Mouse (Mus musculus) embryonic stem cell, embryonic (primary cell): ENCODE measurements around the gene Sema5b.

Experiments
- CTCF ChIA-PET, 4 experiments: fragments of 300-600 bp in 2 of 4; fragments of 350-600 bp in 2 of 4; sonication (Branson Sonifier 250); formaldehyde crosslinking; loops; one replicate each; lab custom pipeline; 2022; ENCODE audit warnings: inconsistent platforms in 2 of 4; lab: Charles Lee
- POLR2A ChIA-PET, 4 experiments: fragments of 300-600 bp in 2 of 4; fragments of 350-600 bp in 2 of 4; sonication (Branson Sonifier 250); formaldehyde crosslinking; loops; one replicate each; lab custom pipeline; 2022; ENCODE audit warnings: antibody characterized with exemption in 4 of 4, inconsistent platforms in 1 of 4; lab: Charles Lee

Gene Sema5b

DNA sequence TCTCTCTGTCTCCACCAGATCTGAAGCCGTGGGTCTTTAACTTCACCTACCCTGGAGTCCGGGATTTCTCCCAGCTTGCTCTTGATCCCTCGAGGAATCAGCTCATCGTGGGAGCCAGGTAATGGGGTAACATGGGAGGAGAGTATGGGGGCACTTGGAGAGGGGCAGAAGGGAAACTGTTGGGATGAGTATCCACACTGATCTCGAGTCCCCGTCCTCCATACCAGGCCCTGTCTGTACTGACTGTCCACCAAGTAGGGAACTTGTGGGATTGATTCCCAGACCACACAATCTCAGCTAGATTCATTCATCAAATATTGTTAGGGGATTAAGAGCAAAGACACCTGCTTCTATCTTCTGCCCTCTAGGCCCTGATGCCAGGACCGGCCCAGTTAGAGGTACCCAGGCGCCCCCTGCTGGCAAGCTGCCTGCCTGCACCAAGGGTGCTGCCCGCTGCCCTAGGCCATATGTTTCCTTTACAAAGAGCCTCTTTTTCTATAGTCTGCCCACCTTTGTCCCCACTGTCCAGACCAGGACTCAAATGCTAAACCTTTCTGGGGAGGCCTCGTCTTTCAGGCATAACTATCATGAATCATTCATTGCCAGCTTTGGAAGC lies 87.2 kb downstream of the Sema5b start:
- POLR2A ChIA-PET = interaction anchor here (0.5 to 2.8 kb wide), 13 partner anchors 18 to 587 kb away, joined by 3 to 18 read pairs (median 4); partner anchors contain the start of gene Sema5b (in 3 of the 4)
- CTCF ChIA-PET = interaction anchor here (0.5 to 4.9 kb wide), 42 partner anchors 9 to 309 kb away, joined by 3 to 79 read pairs (median 4); partner anchors contain the start of genes Sema5b (in 4 of the 4), Parp9 (in 1 of the 4) and Sec22a (in 1 of the 4)

DNA sequence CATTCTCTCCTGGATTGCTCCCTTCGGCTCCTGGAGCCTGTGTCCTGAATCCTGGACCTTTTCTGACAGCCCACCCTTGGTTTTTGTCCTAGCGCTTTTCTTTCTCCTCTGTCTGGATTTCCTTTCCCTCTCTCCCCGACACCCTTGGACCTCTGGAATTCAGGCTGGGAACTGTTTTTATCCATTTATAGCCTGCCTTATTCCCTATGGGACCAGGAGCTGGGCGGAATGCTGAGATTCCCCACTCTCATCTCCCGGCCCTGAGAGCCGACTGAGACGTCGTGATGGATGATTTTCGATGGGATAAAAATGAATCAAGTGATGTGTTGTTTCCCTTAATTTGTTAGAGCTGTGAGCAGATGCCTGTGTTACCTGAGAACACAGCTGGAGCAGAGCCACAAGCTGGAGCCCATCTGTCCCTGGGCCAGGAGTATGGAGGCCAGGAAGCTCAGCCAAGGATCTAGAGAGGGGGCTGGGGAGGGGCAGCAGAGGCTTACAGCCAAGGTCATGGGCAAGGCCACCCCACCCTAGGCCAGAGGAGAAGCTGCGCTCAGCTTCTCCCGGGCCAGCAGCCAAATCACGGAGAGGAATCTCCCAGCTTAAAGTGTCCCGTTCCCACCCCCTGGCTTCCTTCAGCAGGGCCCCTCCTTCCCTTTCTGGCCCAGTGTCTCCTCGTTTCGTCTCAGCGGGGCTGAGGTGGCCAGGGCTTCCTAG lies 89.7 kb downstream of the Sema5b start:
- ChIA-PET CTCF (interaction anchor here in 3 of 4 experiments (1.4 to 4.9 kb wide), 3 partner anchors 90 kb away, joined by 5 to 38 read pairs (median 12); partner anchors contain the start of gene Sema5b (in 2 of the 3)), POLR2A (interaction anchor here in 3 of 4 experiments (0.6 to 1.4 kb wide), 6 partner anchors 10 to 140 kb away, joined by 3 to 5 read pairs (median 4); partner anchors contain the start of gene Sema5b (in 1 of the 3))

DNA sequence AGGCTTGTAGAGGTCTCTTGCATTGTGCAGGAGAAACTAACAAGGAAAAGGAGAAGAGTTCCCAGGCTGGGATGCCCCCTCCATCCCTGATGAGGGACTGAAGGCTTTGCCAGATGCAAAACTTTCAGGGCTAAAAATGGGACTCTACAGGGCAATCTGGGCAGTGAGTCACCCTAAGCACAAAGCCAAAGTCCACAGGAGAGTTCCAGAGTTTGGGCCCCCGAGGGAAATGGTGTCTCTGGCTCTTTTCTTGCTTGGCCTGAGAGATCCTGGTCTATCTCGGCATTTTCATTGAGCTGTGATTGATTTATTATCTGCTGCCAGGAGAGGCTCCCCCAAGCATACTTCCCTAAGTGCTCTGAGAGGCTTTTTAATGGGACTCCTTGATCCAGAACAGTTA lies 92.1 kb downstream of the Sema5b start:
- POLR2A ChIA-PET = no interaction called here
- CTCF ChIA-PET = interaction anchor here in 3 of 4 experiments (0.6 to 1.6 kb wide), 6 partner anchors 10 to 93 kb away, joined by 3 to 6 read pairs (median 4); partner anchors contain the start of gene Sema5b (in 1 of the 3)

DNA sequence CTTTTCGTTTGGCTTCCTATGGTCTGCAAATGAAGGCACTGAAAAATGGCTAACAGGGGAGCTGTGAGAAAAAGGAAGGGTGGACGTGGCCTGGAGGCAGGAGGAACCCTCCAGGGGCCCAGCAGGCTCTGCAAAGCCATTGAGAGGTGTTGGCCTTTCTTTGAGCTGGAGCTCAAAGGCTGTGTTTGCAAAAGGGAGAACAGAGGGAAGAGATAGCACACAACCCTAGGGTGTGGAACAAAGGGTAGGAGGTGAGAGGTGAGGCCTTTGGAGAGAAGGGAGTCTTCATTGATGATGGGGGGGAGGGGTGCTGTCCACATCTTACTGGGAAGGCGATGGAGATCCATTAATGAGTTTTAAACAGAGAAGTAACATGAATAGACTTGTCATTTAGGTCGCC lies 94.0 kb downstream of the Sema5b start:
- CTCF ChIA-PET = no interaction called here

DNA sequence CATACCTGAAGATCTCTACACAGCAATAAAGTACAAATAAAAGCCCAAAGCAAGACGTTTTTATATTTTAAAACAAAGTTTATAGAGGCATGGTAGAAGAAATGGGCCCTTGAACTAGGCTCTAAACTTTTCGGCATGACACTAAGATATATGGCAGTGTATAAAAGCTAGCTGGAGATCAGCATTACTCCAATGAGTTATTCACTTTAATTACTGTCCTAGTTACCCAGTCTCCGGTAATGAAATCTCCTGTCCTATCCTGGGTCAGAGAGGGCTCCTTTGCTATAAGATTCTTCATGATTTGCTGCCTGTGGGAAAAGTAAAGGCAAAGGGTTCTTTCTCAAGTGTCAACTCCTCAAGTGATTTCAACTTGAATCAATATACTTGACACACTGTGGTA lies 98.6 kb downstream of the Sema5b start:
- POLR2A ChIA-PET = no interaction called here
- CTCF ChIA-PET = no interaction called here

More for the DNA sequence above, 94.0 kb downstream of the Sema5b start:
- POLR2A ChIA-PET = interaction anchor here in 1 of 4 experiments (0.9 to 1.5 kb wide), 2 partner anchors 11 to 37 kb away, joined by 4 read pairs; no protein-coding TSS in a partner anchor

DNA sequence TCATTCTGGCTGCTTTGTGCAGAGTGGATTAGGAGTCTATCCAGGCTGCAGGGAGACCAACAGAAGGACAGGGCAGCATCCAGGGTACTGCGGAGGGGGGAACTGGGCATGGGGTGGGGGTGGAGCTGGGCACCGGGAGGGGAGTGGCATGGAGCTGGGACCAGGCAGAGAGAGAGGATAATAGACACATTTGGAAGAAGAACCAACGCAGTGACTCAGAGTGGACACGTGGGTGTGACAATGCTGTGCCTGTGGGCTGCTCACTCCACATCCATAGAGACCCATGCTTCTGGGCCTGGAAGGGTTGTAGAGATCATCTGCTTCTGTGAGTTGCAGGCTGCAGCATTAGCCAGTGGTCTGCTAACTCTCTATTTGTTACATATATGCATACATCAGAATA lies 107.9 kb downstream of the Sema5b start:
- POLR2A ChIA-PET = no interaction called here
- CTCF ChIA-PET = interaction anchor here in 1 of 4 experiments (0.7 kb wide), 1 partner anchor 747 kb away, joined by 3 read pairs; no protein-coding TSS in a partner anchor

DNA sequence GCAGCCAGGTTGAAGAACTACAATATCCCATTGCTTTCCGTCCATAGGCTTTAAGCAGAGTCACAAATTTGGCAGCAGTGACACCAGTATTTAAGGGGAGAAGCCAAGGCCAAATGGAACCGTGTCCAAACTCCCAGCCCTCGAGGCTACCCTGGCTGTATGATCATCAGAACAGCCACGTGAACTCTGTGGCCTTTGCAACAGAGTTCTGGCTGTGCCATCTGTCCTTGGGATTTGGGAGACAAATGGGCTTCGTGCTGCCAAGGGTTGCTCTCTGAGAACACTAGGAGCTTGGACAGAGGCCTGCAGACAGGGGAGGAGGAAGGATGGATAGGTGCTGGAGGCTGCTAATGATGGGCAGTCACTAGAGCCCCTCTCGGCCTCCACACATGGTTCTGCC lies 111.3 kb downstream of the Sema5b start:
- ChIA-PET CTCF (no interaction called here), POLR2A (interaction anchor here in 2 of 4 experiments (1.0 to 2.8 kb wide), 2 partner anchors 8 to 30 kb away, joined by 4 to 20 read pairs; no protein-coding TSS in a partner anchor)

DNA sequence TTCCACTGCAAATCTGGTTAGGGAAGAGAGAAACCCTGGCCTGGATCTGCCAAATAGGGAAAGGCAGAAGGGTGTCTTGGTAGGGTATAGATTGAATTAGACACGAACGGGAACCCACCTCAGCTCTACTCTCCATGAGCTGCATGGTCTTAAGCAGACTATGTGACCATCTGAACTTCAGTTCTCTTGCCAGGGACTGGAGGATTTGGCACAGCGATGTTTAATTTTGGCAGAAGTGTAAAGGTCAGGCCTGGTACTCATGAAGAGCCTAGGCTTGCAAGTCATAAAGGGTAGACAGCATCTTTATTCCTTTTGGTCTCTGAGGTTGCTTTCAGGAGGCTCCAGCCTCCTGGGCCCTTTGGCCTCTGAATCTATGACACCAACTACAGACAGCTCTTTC lies 111.8 kb downstream of the Sema5b start:
- POLR2A ChIA-PET = interaction anchor here in 1 of 4 experiments (1.3 to 2.8 kb wide), 2 partner anchors 7 to 64 kb away, joined by 3 to 20 read pairs; no protein-coding TSS in a partner anchor
- CTCF ChIA-PET = no interaction called here

DNA sequence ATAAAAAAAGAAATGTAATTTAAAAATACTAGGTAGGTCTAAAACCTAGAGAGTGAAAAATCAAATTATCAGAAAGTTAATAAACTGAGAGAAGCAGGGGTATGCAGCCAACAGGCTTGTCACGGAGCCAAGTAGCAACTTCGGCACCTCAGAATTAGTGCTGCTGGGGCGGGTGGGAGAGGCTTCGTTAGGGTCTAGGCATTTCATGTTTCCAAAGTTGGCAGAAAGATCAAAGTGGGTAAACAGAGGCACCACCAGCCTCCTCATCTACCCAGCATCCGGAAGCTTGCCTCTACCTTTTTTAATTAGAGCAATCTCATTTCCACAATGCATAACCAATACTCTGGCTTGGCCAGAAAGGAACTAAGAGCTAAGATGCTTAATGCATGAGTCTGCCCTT lies 113.0 kb downstream of the Sema5b start:
- POLR2A ChIA-PET = interaction anchor here in 1 of 4 experiments (0.7 to 1.3 kb wide), 3 partner anchors 36 to 65 kb away, joined by 3 to 7 read pairs (median 3); no protein-coding TSS in a partner anchor
- CTCF ChIA-PET = interaction anchor here in 1 of 4 experiments (0.7 to 0.9 kb wide), 2 partner anchors 23 to 113 kb away, joined by 3 read pairs; partner anchors contain the start of gene Sema5b

DNA sequence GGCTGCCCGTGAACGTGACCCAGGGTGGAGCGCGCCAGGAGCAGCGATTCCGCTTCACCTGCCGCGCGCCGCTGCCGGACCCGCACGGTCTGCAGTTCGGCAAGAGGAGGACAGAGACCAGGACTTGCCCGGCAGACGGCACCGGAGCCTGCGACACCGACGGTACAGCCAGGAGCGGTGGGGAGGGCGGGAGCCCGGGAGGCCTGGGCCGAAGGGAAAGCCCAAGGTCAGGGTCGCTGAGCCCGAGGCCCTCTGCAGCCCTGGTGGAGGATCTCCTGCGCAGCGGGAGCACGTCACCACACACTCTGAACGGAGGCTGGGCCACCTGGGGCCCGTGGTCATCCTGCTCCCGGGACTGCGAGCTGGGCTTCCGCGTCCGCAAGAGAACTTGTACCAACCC lies 119.3 kb downstream of the Sema5b start:
- ChIA-PET POLR2A (interaction anchor here in 3 of 4 experiments (0.6 to 2.4 kb wide), 6 partner anchors 8 to 119 kb away, joined by 3 to 20 read pairs (median 3); partner anchors contain the start of gene Sema5b (in 1 of the 3)), CTCF (interaction anchor here in 3 of 4 experiments (0.7 to 1.7 kb wide), 3 partner anchors 31 to 120 kb away, joined by 3 to 4 read pairs (median 3); no protein-coding TSS in a partner anchor)

DNA sequence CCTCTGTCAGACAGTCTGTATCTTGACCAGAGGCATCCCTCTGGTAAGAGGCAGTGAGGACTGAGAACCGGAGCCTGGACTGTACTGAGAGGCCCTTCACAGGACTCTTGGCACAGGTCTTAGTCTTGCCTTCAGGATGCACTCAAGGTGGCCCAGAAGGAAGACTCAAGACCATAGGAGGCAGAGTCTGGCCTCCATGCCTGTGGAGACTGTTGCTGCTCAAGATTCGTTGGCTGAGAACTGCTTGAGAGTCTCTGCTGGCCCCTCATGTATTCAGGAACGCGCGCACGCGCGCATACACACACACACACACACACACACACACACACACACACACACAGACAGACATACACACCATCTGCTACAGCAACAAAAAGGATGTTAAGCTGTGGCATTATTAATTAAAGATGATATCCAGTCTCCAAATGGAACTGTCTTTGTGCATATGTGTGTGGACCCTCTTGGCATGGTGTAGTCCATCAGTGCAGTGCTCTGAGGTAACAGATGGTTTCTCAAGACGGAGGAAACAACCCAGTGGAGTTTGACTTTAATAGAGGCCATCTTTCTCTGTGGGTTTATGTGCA lies 123.0 kb downstream of the Sema5b start:
- CTCF ChIA-PET = interaction anchor here in 1 of 4 experiments (0.6 kb wide), 1 partner anchor 11 kb away, joined by 5 read pairs; no protein-coding TSS in a partner anchor
- POLR2A ChIA-PET = interaction anchor here in 3 of 4 experiments (0.6 to 1.6 kb wide), 3 partner anchors 17 to 459 kb away, joined by 3 to 5 read pairs (median 3); no protein-coding TSS in a partner anchor

DNA sequence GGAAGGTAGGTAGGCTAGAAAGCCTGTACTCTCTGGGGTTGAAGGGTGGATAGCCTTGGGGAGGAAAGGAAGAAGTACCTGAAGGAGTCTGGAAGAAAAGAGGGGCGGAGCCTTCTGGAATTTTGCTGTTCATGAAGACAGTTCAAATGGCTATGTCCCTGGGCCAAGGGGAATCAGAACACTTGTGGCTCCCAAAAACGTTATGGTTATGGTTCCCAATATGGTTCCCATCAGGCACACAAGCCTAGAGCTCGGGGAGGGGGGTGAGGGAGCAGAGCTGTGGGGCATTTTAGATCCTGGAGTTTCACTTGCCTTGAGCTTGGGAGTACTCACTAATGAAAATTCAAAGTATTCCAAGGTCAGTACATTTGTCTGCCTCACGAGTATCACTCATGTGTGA lies 123.9 kb downstream of the Sema5b start:
- ChIA-PET CTCF (interaction anchor here in 1 of 4 experiments (0.6 to 0.7 kb wide), 2 partner anchors 26 to 197 kb away, joined by 3 read pairs; no protein-coding TSS in a partner anchor), POLR2A (interaction anchor here in 1 of 4 experiments (1.6 kb wide), 1 partner anchor 17 kb away, joined by 3 read pairs; no protein-coding TSS in a partner anchor)

DNA sequence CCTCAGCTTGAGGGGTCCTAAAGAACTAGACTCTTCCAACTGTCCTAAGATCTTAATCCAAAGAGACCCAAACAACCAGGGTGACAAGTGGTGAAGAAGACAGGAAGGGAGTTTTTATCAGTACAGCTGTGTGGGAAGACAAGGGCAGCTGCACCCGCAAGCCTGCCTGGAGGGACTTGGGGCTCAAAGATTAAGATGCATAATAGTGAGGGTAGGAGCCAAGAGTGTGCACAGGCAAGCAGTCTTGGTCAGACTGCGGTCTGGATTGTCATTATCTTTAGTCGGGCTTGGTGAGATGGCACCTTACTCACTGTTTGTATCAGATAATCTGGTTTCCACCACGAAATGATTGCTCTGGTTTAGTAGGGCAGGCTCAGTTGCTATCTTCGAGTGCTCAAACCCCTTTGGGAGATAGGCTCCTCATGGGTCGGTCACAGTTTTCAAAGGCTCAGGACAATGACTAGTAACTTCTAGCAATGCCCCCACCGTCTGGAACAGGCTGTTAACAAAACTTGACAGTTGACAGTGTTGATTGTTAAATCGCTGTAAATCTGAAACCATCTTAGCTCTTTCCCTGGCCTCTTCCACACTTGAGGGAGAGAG lies 136.7 kb downstream of the Sema5b start:
- ChIA-PET POLR2A (interaction anchor here in 3 of 4 experiments (0.6 to 1.7 kb wide), 4 partner anchors 75 to 394 kb away, joined by 3 to 6 read pairs (median 4); partner anchors contain the start of genes Ccdc58 (in 1 of the 3) and Fam162a (in 1 of the 3)), CTCF (interaction anchor here in 1 of 4 experiments (0.8 to 1.3 kb wide), 2 partner anchors 49 to 137 kb away, joined by 5 read pairs; partner anchors contain the start of gene Sema5b)

DNA sequence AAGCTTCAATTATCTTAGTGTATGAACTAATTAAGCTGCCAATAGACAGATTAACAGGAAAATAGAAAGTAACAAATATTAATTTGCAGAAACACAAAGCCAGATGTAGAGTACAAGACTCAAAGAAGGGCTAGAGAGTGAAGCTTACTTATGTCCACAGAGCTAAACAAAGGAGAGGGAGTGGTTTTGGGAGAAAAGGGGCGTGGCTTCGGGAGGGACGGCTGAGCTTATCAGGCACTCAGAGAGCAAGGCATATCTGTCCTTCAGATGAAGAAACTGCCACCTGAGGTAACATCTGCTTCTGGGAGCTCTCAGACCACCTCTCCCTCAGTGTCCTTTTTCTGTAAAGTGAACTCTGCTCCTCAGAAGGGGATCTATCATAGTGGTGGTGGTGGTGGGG lies 137.5 kb downstream of the Sema5b start:
- POLR2A ChIA-PET = interaction anchor here in 3 of 4 experiments (0.6 to 1.7 kb wide), 9 partner anchors 9 to 368 kb away, joined by 3 to 6 read pairs (median 3); partner anchors contain the start of gene Sec22a (in 1 of the 3)
- CTCF ChIA-PET = interaction anchor here in 2 of 4 experiments (0.7 to 1.3 kb wide), 5 partner anchors 50 to 185 kb away, joined by 3 to 6 read pairs (median 5); partner anchors contain the start of gene Sema5b (in 1 of the 2)

DNA sequence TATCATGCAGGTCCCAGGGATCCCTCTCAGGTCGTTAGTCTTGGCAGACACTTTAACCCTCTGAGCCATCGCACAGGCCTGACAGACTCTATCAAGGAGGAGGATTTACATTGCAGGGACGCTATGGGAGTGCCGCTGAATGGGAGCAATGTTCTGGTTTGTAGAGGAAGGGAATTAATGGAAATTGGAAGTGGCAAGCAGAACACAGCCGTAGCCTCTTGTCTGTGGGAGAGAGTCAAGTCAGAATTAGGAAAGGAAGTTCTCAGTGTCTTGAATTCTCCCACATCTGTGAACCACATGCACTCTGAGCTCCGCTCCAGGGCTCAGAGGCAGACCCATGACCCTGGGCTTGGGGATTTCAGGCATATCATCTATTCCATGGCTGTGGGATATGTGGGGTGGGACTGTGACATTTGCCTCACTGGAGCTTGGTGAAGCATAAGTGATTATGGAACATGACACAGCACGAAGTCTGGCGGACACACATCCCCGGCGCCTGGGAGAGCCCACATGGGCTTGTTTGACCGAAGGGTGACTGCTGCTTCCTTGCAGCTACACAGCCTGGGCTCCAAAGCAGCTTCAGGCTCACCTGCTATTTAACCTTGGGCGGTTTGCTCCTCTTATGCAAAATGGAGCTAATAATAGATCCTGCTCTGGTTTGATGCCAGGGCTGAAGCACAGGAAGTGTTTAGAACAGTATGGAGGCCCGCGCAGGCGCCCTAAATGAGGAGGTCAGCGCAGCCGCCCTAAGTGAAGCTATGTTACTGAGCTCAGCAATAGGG lies 140.6 kb downstream of the Sema5b start:
- CTCF ChIA-PET = interaction anchor here (0.6 to 1.3 kb wide), 10 partner anchors 10 to 318 kb away, joined by 3 to 13 read pairs (median 3); partner anchors contain the start of genes Sec22a (in 1 of the 4) and Sema5b (in 1 of the 4)
- POLR2A ChIA-PET = interaction anchor here in 3 of 4 experiments (0.6 to 2.6 kb wide), 29 partner anchors 8 to 1798 kb away, joined by 3 to 12 read pairs (median 4); partner anchors contain the start of genes Sec22a (in 3 of the 3) and Sema5b (in 2 of the 3)

DNA sequence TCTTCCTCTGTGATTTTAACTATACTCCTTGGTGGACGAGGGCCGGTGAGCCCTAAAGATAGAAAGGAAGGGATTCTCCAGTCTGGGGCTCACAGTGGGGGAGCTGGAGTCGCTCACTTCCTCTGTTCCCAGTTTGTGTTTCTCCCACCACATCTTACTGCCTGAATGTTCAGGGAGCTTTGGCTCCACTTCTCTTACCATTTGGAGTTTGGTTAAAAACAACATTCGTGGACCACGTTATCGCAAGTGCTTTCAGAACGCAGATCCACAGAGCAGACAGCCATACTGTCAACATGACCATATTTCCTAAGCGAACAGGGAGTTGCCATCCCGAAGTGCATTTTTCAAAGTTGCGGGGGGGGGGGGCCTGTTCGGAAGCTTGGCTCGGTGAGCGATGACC lies 144.1 kb downstream of the Sema5b start:
- ChIA-PET POLR2A (interaction anchor here in 2 of 4 experiments (0.6 kb wide), 2 partner anchors 9 to 149 kb away, joined by 3 to 5 read pairs; no protein-coding TSS in a partner anchor), CTCF (interaction anchor here in 1 of 4 experiments (0.6 kb wide), 1 partner anchor 144 kb away, joined by 4 read pairs; no protein-coding TSS in a partner anchor)
